Mouse (Mus musculus) stomach, postnatal 0 days (tissue): ENCODE measurements at regions not wholly inside any gene's neighbourhood (a gene's known extent, or its start where the extent isn't known, plus 50 kb on each side); places are given as distances from the start of the nearest gene placed in this dataset.

ENCODE experiments used
- CTCF ChIP-seq: IDR thresholded peaks from 2 replicates; pipeline ENCODE4 v1.5.1; 2016; ENCODE audit warnings: antibody characterized with exemption, low read depth, mild to moderate bottlenecking, moderate library complexity
- EP300 ChIP-seq: optimal IDR thresholded peaks from 2 replicates; pipeline ENCODE3; 2016; ENCODE audit warnings: antibody characterized with exemption

DNA sequence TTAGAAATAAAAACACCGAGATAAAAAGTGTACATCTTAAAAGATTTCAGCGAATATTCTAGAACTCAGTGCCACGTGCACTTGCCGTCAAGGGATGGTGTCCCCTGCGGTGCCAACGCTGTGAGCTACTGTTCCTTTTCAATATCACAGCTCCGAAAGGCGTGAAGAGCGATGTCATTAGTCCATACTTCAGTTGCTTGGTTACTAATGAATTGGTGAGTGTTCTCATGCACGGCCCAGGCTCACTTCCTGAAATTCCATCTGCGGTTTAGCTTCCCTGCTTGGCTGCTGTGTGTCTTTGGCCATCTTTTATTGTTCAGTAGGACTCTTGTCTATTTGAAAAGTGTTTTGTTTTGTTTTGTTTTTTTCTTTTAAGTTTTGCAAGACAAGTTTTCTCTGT, 93.2 kb downstream of the Tfap2c start:
- TF ChIP-seq CTCF (no peak), EP300 (no peak)
